Mouse (Mus musculus) cerebral cortex, adult 2 months (tissue): ENCODE measurements around the gene Alx1.

Experiments used
- WGBS: fragments of 180-500 bp; shearing (Covaris S2); methylation state at CpG from one replicate; pipeline ENCODE4 v1.1.7; 2018; 5-methylcytosine and 5-hydroxymethylcytosine counted together

Gene Alx1

GRCm38 (mm10) chr10:103029730-103030490 is at the start of gene Alx1:
Gene Alx1 (minus strand): TSS chr10:103030215.
- WGBS = 5% methylated on average over 32 of the region's 32 CpGs

- WGBS = 87% methylated on average over 2 of the region's 2 CpGs
Measured at GRCm38 (mm10) chr10:103049593-103049992, 19.6 kb upstream of the Alx1 start.

- WGBS = 77% methylated on average over 3 of the region's 3 CpGs
Measured at GRCm38 (mm10) chr10:103046623-103047022, 16.6 kb upstream of the Alx1 start.

- WGBS = 66% methylated on average over 2 of the region's 2 CpGs
Measured at GRCm38 (mm10) chr10:103045019-103045418, 15.0 kb upstream of the Alx1 start.

- 4% methylated on average over 14 of the region's 14 CpGs for WGBS
Measured at GRCm38 (mm10) chr10:103035002-103035640, 5.1 kb upstream of the Alx1 start.

- WGBS = 7% methylated on average over 11 of the region's 11 CpGs
Measured at GRCm38 (mm10) chr10:103030931-103031330, 916 bp upstream of the Alx1 start.

- WGBS = 4% methylated on average over 23 of the region's 23 CpGs
Measured at GRCm38 (mm10) chr10:103029132-103029729, 784 bp downstream of the Alx1 start.

- WGBS = 2% methylated on average over 49 of the region's 50 CpGs
Measured at GRCm38 (mm10) chr10:103028253-103029131, 1.5 kb downstream of the Alx1 start.

- WGBS = 1% methylated on average over 15 of the region's 15 CpGs
Measured at GRCm38 (mm10) chr10:103027931-103028252, 2.1 kb downstream of the Alx1 start.

GRCm38 (mm10) chr10:103027226-103027930 is 2.6 kb downstream of the Alx1 start:
- WGBS = 4% methylated on average over 20 of the region's 20 CpGs

- WGBS = 4% methylated on average over 17 of the region's 17 CpGs
Measured at GRCm38 (mm10) chr10:103026636-103027225, 3.3 kb downstream of the Alx1 start.

- 73% methylated on average over 2 of the region's 2 CpGs for WGBS
Measured at GRCm38 (mm10) chr10:103002556-103002955, 27.5 kb downstream of the Alx1 start.

- 68% methylated on average over 8 of the region's 8 CpGs for WGBS
Measured at GRCm38 (mm10) chr10:103000902-103001301, 29.1 kb downstream of the Alx1 start.

- WGBS = 57% methylated on average over 5 of the region's 5 CpGs
Measured at GRCm38 (mm10) chr10:102975106-102975505, 54.9 kb downstream of the Alx1 start.

- 89% methylated on average over 2 of the region's 2 CpGs for WGBS
Measured at GRCm38 (mm10) chr10:102959602-102960001, 70.4 kb downstream of the Alx1 start.
